Mouse (Mus musculus): ENCODE measurements around the gene Pou2f1.

- no peak for TF ChIP-seq POLR2A (IDR thresholded peaks at IDR 0.05; ENCODE audit: insufficient read depth, low read length)
- TF ChIP-seq EP300 (IDR thresholded peaks at IDR 0.05; ENCODE audit: insufficient read depth, low read depth, low read length) = no peak
Observed at GRCm38 (mm10) chr1:165958159-165958558, 44.3 kb downstream of the Pou2f1 start.
